Mouse (Mus musculus): ENCODE measurements around the gene Ssbp3. TPM values are rescaled to one million over a fixed set of nuclear protein-coding genes. Genes with fewer than 3 reads are reported as not detected.

Gene Ssbp3
- total and polyA plus RNA-seq, 3 experiments, result 30.5 to 242 (median 116) TPM

DNA sequence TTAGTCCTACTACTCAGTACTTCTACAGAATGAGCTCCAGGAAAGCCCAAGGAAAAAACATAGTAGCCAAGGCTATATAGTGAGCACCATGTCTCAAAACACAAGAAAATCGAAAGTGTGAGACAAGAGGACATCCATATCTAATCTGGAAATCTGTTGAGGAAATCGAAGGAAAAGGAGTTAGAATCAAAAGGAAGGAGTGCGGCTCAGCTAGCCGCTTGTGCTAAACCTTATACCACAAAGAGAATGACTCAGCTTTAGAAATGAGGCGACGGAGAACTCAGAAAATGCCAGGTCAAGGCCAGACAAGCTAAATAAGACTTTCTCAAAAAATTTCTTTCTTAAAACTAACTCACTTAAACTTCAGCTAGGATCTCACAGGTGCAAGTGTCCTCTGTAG lies 131.8 kb downstream of the Ssbp3 start:
- Histone ChIP-seq H3K9me3 (replicated peaks; ENCODE audit: insufficient read depth, low read length) (no peaks in the 10 kb centered on the region), H3K4me1 (ENCODE audit: control insufficient read depth in 1 of 2, insufficient read depth in 2 of 2, low read length in 2 of 2) (peaks cover 12 to 16% of the 10 kb centered on the region in 2 experiments), H3K9ac (ENCODE audit: control insufficient read depth, low read depth, low read length, poor library complexity, severe bottlenecking) (no peak overlapping the region), H3K27me3 (ENCODE audit: control insufficient read depth in 1 of 2, insufficient read depth in 2 of 2, low read length in 2 of 2) (no peaks in the 10 kb centered on the region), H3K4me3 (ENCODE audit: control insufficient read depth in 1 of 2, insufficient read depth in 1 of 2, low read depth in 2 of 2, low read length in 2 of 2) (no peak overlapping the region), H3K36me3 (ENCODE audit: control insufficient read depth in 1 of 2, insufficient read depth in 2 of 2, low read length in 2 of 2) (peaks cover 9 to 11% of the 10 kb centered on the region in 2 experiments), H3K27ac (ENCODE audit: control insufficient read depth, low read depth, low read length) (peak overlapping the region; percentile 1; the same call in 1 of the 2 replicates), H3K79me2 (ENCODE audit: control insufficient read depth, insufficient read depth, low read length, poor library complexity) (no peaks in the 10 kb centered on the region)
- peak; percentile 28 for DNase-seq (ENCODE audit: low read depth, low spot score)
- TF ChIP-seq POLR2A (IDR thresholded peaks at IDR 0.05; ENCODE audit: control insufficient read depth in 1 of 2, insufficient read depth in 1 of 2, low read depth in 1 of 2, low read length in 2 of 2, poor library complexity in 1 of 2) (no peak), ZNF384 (IDR thresholded peaks at IDR 0.05; ENCODE audit: low read depth, low read length) (no peak), RCOR1 (IDR thresholded peaks at IDR 0.05; ENCODE audit: low read depth, low read length) (no peak; the same call in 1 of the 2 replicates), TAL1 (IDR thresholded peaks at IDR 0.05; ENCODE audit: low read length) (no peak), MEF2A (IDR thresholded peaks at IDR 0.05; ENCODE audit: extremely low read depth, insufficient replicate concordance, low read depth, low read length, poor library complexity, severe bottlenecking) (no peak), USF2 (IDR thresholded peaks at IDR 0.05; ENCODE audit: borderline replicate concordance in 1 of 2, insufficient read depth in 1 of 2, low read depth in 1 of 2, low read length in 2 of 2) (no peak), NRF1 (IDR thresholded peaks at IDR 0.05; ENCODE audit: insufficient read depth, low read depth, low read length, poor library complexity, severe bottlenecking) (no peak), MYC (IDR thresholded peaks at IDR 0.05; ENCODE audit: low read depth, low read length) (no peak), ZMIZ1 (IDR thresholded peaks at IDR 0.05; ENCODE audit: low read depth, low read length) (no peak), SIN3A (IDR thresholded peaks at IDR 0.05; ENCODE audit: low read length) (no peak), ETS1 (IDR thresholded peaks at IDR 0.05; ENCODE audit: low read depth, low read length) (no peak), TCF12 (IDR thresholded peaks at IDR 0.05; ENCODE audit: low read depth, low read length) (no peak), EP300 (IDR thresholded peaks at IDR 0.05; ENCODE audit: low read depth in 1 of 2, low read length in 2 of 2) (peak in 1 of 2 experiments; percentile 33; a peak in 1 of 4 replicates), GATA1 (IDR thresholded peaks at IDR 0.05; ENCODE audit: low read depth, low read length) (peak; percentile 55; the same call in 1 of the 2 replicates), POLR2AphosphoS5 (IDR thresholded peaks at IDR 0.05; ENCODE audit: borderline replicate concordance, low read depth, low read length) (no peak), NELFE (IDR thresholded peaks at IDR 0.05; ENCODE audit: low read depth, low read length) (no peak), ELF1 (IDR thresholded peaks at IDR 0.05; ENCODE audit: low read depth, low read length) (no peak)

DNA sequence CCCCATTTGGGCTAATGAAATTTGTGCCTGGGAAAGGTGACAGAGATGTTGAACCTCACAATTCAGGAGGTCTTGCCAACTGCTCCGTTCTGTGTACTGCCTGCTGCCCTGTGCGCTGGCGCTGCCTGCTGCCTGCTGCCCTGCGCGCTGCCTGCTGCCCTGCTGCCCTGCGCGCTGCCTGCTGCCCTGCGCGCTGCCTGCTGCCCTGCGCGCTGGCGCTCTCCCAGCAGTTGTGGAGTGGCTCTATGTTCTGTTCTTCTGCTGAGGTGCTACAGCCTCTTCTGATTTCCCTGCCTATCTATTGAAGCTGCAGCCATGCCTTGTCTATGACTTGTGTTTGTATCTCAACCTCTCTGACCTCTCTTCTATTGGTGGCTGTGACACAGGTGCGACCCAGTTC lies 134.7 kb downstream of the Ssbp3 start:
- H3K27ac ChIP-seq (ENCODE audit: control insufficient read depth, low read depth, low read length), result no peak overlapping the region
- no peaks in the 10 kb centered on the region for H3K9me3 ChIP-seq (replicated peaks; ENCODE audit: insufficient read depth, low read length)
- peaks cover 9 to 11% of the 10 kb centered on the region in 2 experiments for H3K36me3 ChIP-seq (ENCODE audit: control insufficient read depth in 1 of 2, insufficient read depth in 2 of 2, low read length in 2 of 2)
- no peaks in the 10 kb centered on the region for H3K27me3 ChIP-seq (ENCODE audit: control insufficient read depth in 1 of 2, insufficient read depth in 2 of 2, low read length in 2 of 2)
- peaks cover 12 to 16% of the 10 kb centered on the region in 2 experiments for H3K4me1 ChIP-seq (ENCODE audit: control insufficient read depth in 1 of 2, insufficient read depth in 2 of 2, low read length in 2 of 2)
- TF ChIP-seq ZMIZ1 (IDR thresholded peaks at IDR 0.05; ENCODE audit: low read depth, low read length), result no peak
- no peak for TF ChIP-seq ZNF384 (IDR thresholded peaks at IDR 0.05; ENCODE audit: low read depth, low read length)
- TF ChIP-seq USF2 (IDR thresholded peaks at IDR 0.05; ENCODE audit: borderline replicate concordance in 1 of 2, insufficient read depth in 1 of 2, low read depth in 1 of 2, low read length in 2 of 2), result no peak
- TF ChIP-seq MXI1 (IDR thresholded peaks at IDR 0.05; ENCODE audit: low read depth, low read length), result no peak
- TF ChIP-seq SMC3 (IDR thresholded peaks at IDR 0.05; ENCODE audit: low read depth, low read length), result no peak
- TF ChIP-seq E2F4 (IDR thresholded peaks at IDR 0.05; ENCODE audit: borderline replicate concordance, low read depth, low read length), result no peak
- no peak for TF ChIP-seq ZKSCAN1 (IDR thresholded peaks at IDR 0.05; ENCODE audit: low read depth, low read length)
- no peak for TF ChIP-seq CHD1 (IDR thresholded peaks at IDR 0.05; ENCODE audit: low read depth, low read length)
- no peak for TF ChIP-seq TAL1 (IDR thresholded peaks at IDR 0.05; ENCODE audit: low read length)
- TF ChIP-seq TCF12 (IDR thresholded peaks at IDR 0.05; ENCODE audit: low read depth, low read length), result no peak
- no peak for TF ChIP-seq RCOR1 (IDR thresholded peaks at IDR 0.05; ENCODE audit: low read depth, low read length)
- no peak overlapping the region for H3K4me3 ChIP-seq (ENCODE audit: control insufficient read depth in 1 of 2, insufficient read depth in 1 of 2, low read depth in 2 of 2, low read length in 2 of 2)
- no peak for DNase-seq (ENCODE audit: low read depth, low spot score)
- no peak overlapping the region for H3K9ac ChIP-seq (ENCODE audit: control insufficient read depth, low read depth, low read length, poor library complexity, severe bottlenecking)
- H3K79me2 ChIP-seq (ENCODE audit: control insufficient read depth, insufficient read depth, low read length, poor library complexity), result no peaks in the 10 kb centered on the region

All from MEL (cell line).